Mouse (Mus musculus): ENCODE measurements around the gene Smc5.

The Smc5 gene

GRCm38 (mm10) chr19:23189744-23190143 lies 84.0 kb downstream of the Smc5 start:
- no peak for DNase-seq (ENCODE audit: low spot score in 2 of 2)

GRCm38 (mm10) chr19:23188986-23189385 lies 84.7 kb downstream of the Smc5 start:
- no peak for DNase-seq (ENCODE audit: low spot score in 2 of 2)

- no peak for DNase-seq (ENCODE audit: low spot score in 2 of 2)
Observed at GRCm38 (mm10) chr19:23187732-23188131, 86.0 kb downstream of the Smc5 start.

- no peak for DNase-seq (ENCODE audit: low spot score in 2 of 2)
Observed at GRCm38 (mm10) chr19:23184068-23184467, 89.6 kb downstream of the Smc5 start.

GRCm38 (mm10) chr19:23183493-23183892 lies 90.2 kb downstream of the Smc5 start:
- DNase-seq (ENCODE audit: low spot score in 2 of 2): no peak

GRCm38 (mm10) chr19:23178533-23178932 lies 95.2 kb downstream of the Smc5 start:
- no peak for DNase-seq (ENCODE audit: low spot score in 2 of 2)

- DNase-seq (ENCODE audit: low spot score in 2 of 2): no peak
Observed at GRCm38 (mm10) chr19:23175511-23175910, 98.2 kb downstream of the Smc5 start.

- DNase-seq (ENCODE audit: low spot score in 2 of 2): no peak
Observed at GRCm38 (mm10) chr19:23175090-23175489, 98.6 kb downstream of the Smc5 start.

GRCm38 (mm10) chr19:23171136-23171535 lies 102.6 kb downstream of the Smc5 start:
- no peak for DNase-seq (ENCODE audit: low spot score in 2 of 2)

- DNase-seq (ENCODE audit: low spot score in 2 of 2): peak; percentile 48 to 67
Observed at GRCm38 (mm10) chr19:23170476-23170875, 103.2 kb downstream of the Smc5 start.

GRCm38 (mm10) chr19:23169659-23170050 lies 104.0 kb downstream of the Smc5 start:
- DNase-seq (ENCODE audit: low spot score in 2 of 2): no peak

GRCm38 (mm10) chr19:23168899-23169658 lies 104.6 kb downstream of the Smc5 start:
- no peak for DNase-seq (ENCODE audit: low spot score in 2 of 2)

- peak in 1 of 2 experiments; percentile 68 for DNase-seq (ENCODE audit: low spot score in 2 of 2)
Observed at GRCm38 (mm10) chr19:23166550-23167284, 107.0 kb downstream of the Smc5 start.

- peak in 1 of 2 experiments; percentile 26 for DNase-seq (ENCODE audit: low spot score in 2 of 2)
Observed at GRCm38 (mm10) chr19:23164651-23165240, 109.0 kb downstream of the Smc5 start.

- peak in 1 of 2 experiments; percentile 26 for DNase-seq (ENCODE audit: low spot score in 2 of 2)
Observed at GRCm38 (mm10) chr19:23163361-23163760, 110.3 kb downstream of the Smc5 start.

- no peak for DNase-seq (ENCODE audit: low spot score in 2 of 2)
Observed at GRCm38 (mm10) chr19:23162877-23163276, 110.8 kb downstream of the Smc5 start.

- peak in 1 of 2 experiments; percentile 44 for DNase-seq (ENCODE audit: low spot score in 2 of 2)
Observed at GRCm38 (mm10) chr19:23162387-23162809, 111.3 kb downstream of the Smc5 start.

- DNase-seq (ENCODE audit: low spot score in 2 of 2): peak in 1 of 2 experiments; percentile 25
Observed at GRCm38 (mm10) chr19:23159780-23160395, 113.8 kb downstream of the Smc5 start.

Measured in right cerebral cortex, postnatal 10 days (tissue).